Mouse (Mus musculus): ENCODE measurements at regions not wholly inside any gene's neighbourhood (a gene's known extent, or its start where the extent isn't known, plus 50 kb on each side); places are given as distances from the start of the nearest gene placed in this dataset.

- TF ChIP-seq POLR2A (IDR thresholded peaks at IDR 0.05; ENCODE audit: low read depth, low read length) = no peak
- TF ChIP-seq CTCF (conservative IDR thresholded peaks at IDR 0.05; ENCODE audit: insufficient read depth, insufficient read length, low read depth, low read length) = no peak
Observed at GRCm38 (mm10) chr2:48545072-48545471, 268.8 kb upstream of the Acvr2a start.
